Mouse (Mus musculus) hindbrain, embryonic 12.5 days (tissue): ENCODE results near the gene Tmtc1. TPM values are rescaled to one million over a fixed set of nuclear protein-coding genes. Genes with fewer than 3 reads are reported as not detected.

Experiments used
- ATAC-seq: fragments of 200-750 bp; cut with Nextera tagmentation; 2 replicates; pipeline ENCODE4 v1.8.0; 2017; ENCODE audit warnings: moderate TSS enrichment; ENCODE audit not compliant: low FRiP score
- H3K27ac ChIP-seq: fragments of 300-500 bp; sonication (generic); 2 replicates; pipeline ENCODE4 v1.5.1; 2016; ENCODE audit warnings: mild to moderate bottlenecking
- H3K27me3 ChIP-seq: fragments of 300-500 bp; sonication (generic); 2 replicates; pipeline ENCODE4 v1.6.1; 2016; ENCODE audit warnings: mild to moderate bottlenecking
- H3K36me3 ChIP-seq: fragments of 300-500 bp; sonication (generic); 2 replicates; pipeline ENCODE4 v1.6.1; 2016; ENCODE audit warnings: mild to moderate bottlenecking
- H3K4me1 ChIP-seq: fragments of 300-500 bp; sonication (generic); 2 replicates; pipeline ENCODE4 v1.6.1; 2016
- H3K4me2 ChIP-seq: fragments of 300-500 bp; sonication (generic); replicated peaks from 2 replicates; pipeline ENCODE4 v1.6.1; 2016; ENCODE audit warnings: mild to moderate bottlenecking
- H3K4me3 ChIP-seq: fragments of 300-500 bp; sonication (generic); 2 replicates; pipeline ENCODE4 v1.5.1; 2016; ENCODE audit warnings: mild to moderate bottlenecking
- H3K9ac ChIP-seq: fragments of 300-500 bp; sonication (generic); 2 replicates; pipeline ENCODE4 v1.6.1; 2016; ENCODE audit warnings: mild to moderate bottlenecking, moderate library complexity
- H3K9me3 ChIP-seq: fragments of 300-500 bp; sonication (generic); replicated peaks from 2 replicates; pipeline ENCODE4 v1.6.1; 2016; ENCODE audit warnings: mild to moderate bottlenecking
- WGBS: fragments of 180-500 bp; shearing (Covaris S2); methylation state at CpG from one replicate; pipeline ENCODE4 v1.1.7; 2016; 5-methylcytosine and 5-hydroxymethylcytosine counted together
- polyA plus RNA-seq: library from polyadenylated mRNA; unstranded; fragments of >200 nt; fragmentation: Nextera tagmentation; extraction: Ambion mirVana; gene quantifications from 2 replicates; pipeline ENCODE4 v1.2.1, GENCODE M21; 2016

Tmtc1 gene
- polyA plus RNA-seq, 1 experiment from 2014 or later: 2.0 TPM

- H3K9ac ChIP-seq: no peak overlapping the region
- WGBS: 80% methylated on average over 6 of the region's 6 CpGs
- ATAC-seq: no peak
Measured at GRCm38 (mm10) chr6:148328130-148328529, 116.1 kb downstream of the Tmtc1 start.

GRCm38 (mm10) chr6:148318736-148319135 is 125.5 kb downstream of the Tmtc1 start:
- Histone ChIP-seq H3K27ac (no peak overlapping the region), H3K9me3 (no peaks in the 10 kb centered on the region), H3K9ac (no peak overlapping the region), H3K4me2 (no peak overlapping the region), H3K27me3 (no peaks in the 10 kb centered on the region), H3K36me3 (no peaks in the 10 kb centered on the region), H3K4me1 (no peaks in the 10 kb centered on the region), H3K4me3 (no peak overlapping the region)
- no peak for ATAC-seq

More at GRCm38 (mm10) chr6:148328130-148328529, 116.1 kb downstream of the Tmtc1 start:
- Histone ChIP-seq H3K36me3 (no peaks in the 10 kb centered on the region), H3K9me3 (no peaks in the 10 kb centered on the region), H3K4me1 (no peaks in the 10 kb centered on the region), H3K27ac (no peak overlapping the region), H3K27me3 (no peaks in the 10 kb centered on the region), H3K4me3 (no peak overlapping the region), H3K4me2 (no peak overlapping the region)

GRCm38 (mm10) chr6:148315571-148316080 is 128.6 kb downstream of the Tmtc1 start:
- no peak for ATAC-seq
- no peaks in the 10 kb centered on the region for H3K4me1 ChIP-seq
- H3K9ac ChIP-seq: no peak overlapping the region
- no peak overlapping the region for H3K4me2 ChIP-seq
- H3K27me3 ChIP-seq: no peaks in the 10 kb centered on the region
- 87% methylated on average over 5 of the region's 5 CpGs for WGBS
- no peaks in the 10 kb centered on the region for H3K9me3 ChIP-seq
- H3K27ac ChIP-seq: no peak overlapping the region
- no peak overlapping the region for H3K4me3 ChIP-seq
- no peaks in the 10 kb centered on the region for H3K36me3 ChIP-seq

DNA sequence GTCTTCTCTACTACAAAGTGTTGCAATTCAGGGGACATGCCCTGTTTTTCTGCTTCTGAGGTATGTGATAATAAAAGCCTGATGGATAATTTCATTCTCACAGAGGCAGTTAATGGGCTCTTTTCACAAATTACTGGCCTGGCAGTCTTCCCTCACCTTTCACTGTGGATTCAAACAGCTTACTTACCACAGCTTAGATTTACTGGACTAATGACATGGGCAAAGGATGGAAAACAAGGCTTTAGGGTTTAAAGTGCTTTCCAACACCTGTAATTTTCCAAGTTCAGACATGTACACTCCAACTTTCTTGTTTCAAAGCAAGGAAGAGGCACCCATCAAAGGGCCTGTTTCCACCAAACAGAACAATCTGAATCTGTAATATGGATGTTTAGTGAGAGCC is 129.1 kb downstream of the Tmtc1 start:
- H3K9ac ChIP-seq: no peak overlapping the region
- H3K9me3 ChIP-seq: no peaks in the 10 kb centered on the region
- ATAC-seq: no peak
- H3K4me2 ChIP-seq: no peak overlapping the region
- no peak overlapping the region for H3K27ac ChIP-seq
- H3K4me3 ChIP-seq: no peak overlapping the region
- no peaks in the 10 kb centered on the region for H3K4me1 ChIP-seq
- no peaks in the 10 kb centered on the region for H3K36me3 ChIP-seq
- H3K27me3 ChIP-seq: no peaks in the 10 kb centered on the region

DNA sequence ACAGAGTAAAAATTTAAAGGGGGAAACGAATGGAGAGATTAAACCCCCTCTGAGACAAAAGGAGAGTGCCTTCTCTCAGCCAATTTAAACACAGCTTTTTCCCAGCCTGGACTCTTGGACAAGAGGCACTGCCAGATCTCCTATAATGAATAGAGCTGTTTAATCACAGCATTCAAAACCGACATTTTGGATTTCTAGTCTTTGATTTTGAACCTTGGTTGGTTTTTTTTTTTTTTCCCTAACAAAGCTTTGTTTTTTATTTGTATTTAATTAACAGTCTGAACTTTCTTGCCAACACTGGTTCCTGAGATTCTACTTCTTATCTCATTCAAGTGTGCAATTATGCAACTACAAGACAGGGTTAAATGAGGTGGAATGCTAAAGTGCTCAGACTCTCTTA is 133.2 kb downstream of the Tmtc1 start:
- Histone ChIP-seq H3K27ac (no peak overlapping the region), H3K9ac (no peak overlapping the region), H3K36me3 (no peaks in the 10 kb centered on the region), H3K4me2 (no peak overlapping the region), H3K27me3 (no peaks in the 10 kb centered on the region), H3K9me3 (no peaks in the 10 kb centered on the region), H3K4me3 (no peak overlapping the region), H3K4me1 (no peaks in the 10 kb centered on the region)
- ATAC-seq: no peak
- 39% methylated on average over 2 of the region's 2 CpGs for WGBS

DNA sequence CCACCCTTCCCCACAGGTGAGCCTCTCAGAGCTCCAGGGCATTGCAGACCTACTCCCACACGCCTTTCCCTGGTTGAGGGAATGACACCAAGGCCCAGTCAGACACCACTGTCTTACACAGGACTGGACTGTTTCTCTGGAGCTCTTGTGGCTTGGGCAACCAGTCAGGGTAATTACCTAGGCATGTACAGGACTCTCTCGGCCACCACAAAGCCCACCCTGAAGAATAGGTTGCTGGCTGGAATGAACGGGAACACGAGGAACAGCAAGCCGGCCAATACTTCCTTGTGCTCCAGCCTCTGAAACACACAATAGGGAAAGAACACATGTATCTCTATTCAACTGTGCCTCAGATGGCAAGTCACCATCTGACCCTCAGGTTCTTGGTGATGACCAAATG is 138.4 kb downstream of the Tmtc1 start:
- Histone ChIP-seq H3K9me3 (no peaks in the 10 kb centered on the region), H3K27ac (no peak overlapping the region), H3K4me2 (no peak overlapping the region), H3K4me1 (no peaks in the 10 kb centered on the region), H3K27me3 (no peaks in the 10 kb centered on the region), H3K4me3 (no peak overlapping the region), H3K36me3 (no peaks in the 10 kb centered on the region), H3K9ac (no peak overlapping the region)
- ATAC-seq: no peak
- WGBS: 84% methylated on average over 5 of the region's 5 CpGs

DNA sequence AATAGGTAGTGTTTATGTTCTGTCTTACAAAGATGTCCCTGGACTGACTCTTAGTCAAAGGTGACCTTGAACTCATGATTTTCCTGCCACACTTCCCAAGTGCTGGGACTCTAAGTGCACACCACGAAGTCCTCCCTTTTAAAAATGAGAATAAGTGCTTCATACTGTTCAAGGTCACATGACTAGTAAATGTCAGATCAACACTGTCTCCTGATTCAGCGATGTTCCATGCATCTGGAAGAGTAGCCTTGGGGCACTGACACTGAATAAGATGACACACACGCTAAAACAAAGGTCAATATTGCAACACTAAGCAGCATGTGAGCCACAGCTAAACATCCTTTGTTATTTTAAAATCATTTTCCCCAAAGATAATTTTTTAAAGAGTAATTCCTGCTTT is 139.0 kb downstream of the Tmtc1 start:
- Histone ChIP-seq H3K4me1 (no peaks in the 10 kb centered on the region), H3K9ac (no peak overlapping the region), H3K4me3 (no peak overlapping the region), H3K27ac (no peak overlapping the region), H3K27me3 (no peaks in the 10 kb centered on the region), H3K4me2 (no peak overlapping the region), H3K9me3 (no peaks in the 10 kb centered on the region), H3K36me3 (no peaks in the 10 kb centered on the region)
- no peak for ATAC-seq
- 82% methylated on average over 3 of the region's 3 CpGs for WGBS

GRCm38 (mm10) chr6:148302261-148302660 is 141.9 kb downstream of the Tmtc1 start:
- no peaks in the 10 kb centered on the region for H3K27me3 ChIP-seq
- H3K9ac ChIP-seq: no peak overlapping the region
- 84% methylated on average over 2 of the region's 2 CpGs for WGBS
- no peaks in the 10 kb centered on the region for H3K9me3 ChIP-seq
- no peaks in the 10 kb centered on the region for H3K4me1 ChIP-seq
- no peak overlapping the region for H3K4me3 ChIP-seq
- ATAC-seq: no peak
- no peak overlapping the region for H3K27ac ChIP-seq
- H3K36me3 ChIP-seq: no peaks in the 10 kb centered on the region
- no peak overlapping the region for H3K4me2 ChIP-seq

GRCm38 (mm10) chr6:148297086-148297485 is 147.1 kb downstream of the Tmtc1 start:
- Histone ChIP-seq H3K27ac (no peak overlapping the region), H3K9me3 (no peaks in the 10 kb centered on the region), H3K27me3 (no peaks in the 10 kb centered on the region), H3K4me1 (peaks cover 4% of the 10 kb centered on the region; the same call in 1 of the 2 replicates), H3K4me3 (no peak overlapping the region), H3K36me3 (no peaks in the 10 kb centered on the region), H3K9ac (no peak overlapping the region), H3K4me2 (no peak overlapping the region)
- no peak for ATAC-seq
- 69% methylated on average over 4 of the region's 4 CpGs for WGBS

GRCm38 (mm10) chr6:148296418-148296817 is 147.8 kb downstream of the Tmtc1 start:
- Histone ChIP-seq H3K4me2 (no peak overlapping the region), H3K9ac (no peak overlapping the region), H3K4me1 (peaks cover 4% of the 10 kb centered on the region; the same call in 1 of the 2 replicates), H3K4me3 (no peak overlapping the region), H3K36me3 (no peaks in the 10 kb centered on the region), H3K27me3 (no peaks in the 10 kb centered on the region), H3K9me3 (no peaks in the 10 kb centered on the region), H3K27ac (no peak overlapping the region)
- no peak for ATAC-seq

GRCm38 (mm10) chr6:148294506-148294905 is 149.7 kb downstream of the Tmtc1 start:
- H3K36me3 ChIP-seq: no peaks in the 10 kb centered on the region
- no peak overlapping the region for H3K27ac ChIP-seq
- H3K27me3 ChIP-seq: no peaks in the 10 kb centered on the region
- peaks cover 4% of the 10 kb centered on the region; the same call in 1 of the 2 replicates for H3K4me1 ChIP-seq
- no peaks in the 10 kb centered on the region for H3K9me3 ChIP-seq
- H3K9ac ChIP-seq: no peak overlapping the region
- no peak overlapping the region for H3K4me3 ChIP-seq
- no peak for ATAC-seq
- H3K4me2 ChIP-seq: no peak overlapping the region
- WGBS: 21% methylated on average over 4 of the region's 4 CpGs

DNA sequence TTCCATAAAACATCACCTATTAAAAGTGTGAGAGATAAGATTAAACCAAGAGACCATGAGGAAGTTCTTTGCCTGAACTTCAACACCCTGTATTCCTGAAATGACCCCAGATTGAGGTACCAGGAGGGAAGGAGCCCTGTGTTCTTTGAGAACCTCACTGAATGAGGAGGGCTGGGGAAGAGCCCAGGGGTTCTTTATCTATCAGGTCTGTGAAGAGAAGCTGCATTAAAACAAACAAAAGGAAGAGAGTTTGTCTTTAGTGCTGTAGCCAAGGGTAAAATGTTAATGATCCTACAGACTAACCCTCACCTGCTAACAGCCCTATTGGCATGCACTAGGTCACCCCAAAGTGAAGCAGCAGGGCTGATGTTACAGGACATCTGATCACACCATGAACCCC is 153.3 kb downstream of the Tmtc1 start:
- no peak for ATAC-seq
- Histone ChIP-seq H3K9me3 (no peaks in the 10 kb centered on the region), H3K4me3 (no peak overlapping the region), H3K36me3 (no peaks in the 10 kb centered on the region), H3K4me1 (no peaks in the 10 kb centered on the region), H3K27me3 (no peaks in the 10 kb centered on the region), H3K4me2 (no peak overlapping the region), H3K27ac (no peak overlapping the region), H3K9ac (no peak overlapping the region)

- no peak overlapping the region for H3K27ac ChIP-seq
- 63% methylated on average over 4 of the region's 4 CpGs for WGBS
- no peaks in the 10 kb centered on the region for H3K9me3 ChIP-seq
- no peak overlapping the region for H3K4me2 ChIP-seq
- no peaks in the 10 kb centered on the region for H3K27me3 ChIP-seq
- ATAC-seq: no peak
- no peaks in the 10 kb centered on the region for H3K36me3 ChIP-seq
- no peak overlapping the region for H3K4me3 ChIP-seq
- 0 out of 2 replicates have a peak, but pooled peaks cover 3% of the 10 kb centered on the region for H3K4me1 ChIP-seq
- H3K9ac ChIP-seq: no peak overlapping the region
Measured at GRCm38 (mm10) chr6:148283224-148283881, 160.8 kb downstream of the Tmtc1 start.
